Mouse (Mus musculus) adrenal gland, postnatal 4 days (tissue): Measurements from ENCODE around the gene Stard13. TPM values are rescaled to one million over a fixed set of nuclear protein-coding genes. Genes with fewer than 3 reads are reported as not detected.

Source experiments
- DNase-seq, 2 experiments: peaks; one replicate each; pipeline ENCODE4 v3.0.0; 2021 to 2022; ENCODE audit warnings: low spot score in 2 of 2, mixed read lengths in 2 of 2
- total RNA-seq, 2 experiments: library from RNA; stranded (reverse); gene quantifications; 2 replicates each; pipeline ENCODE4 v1.2.3; 2021

Gene Stard13
- total RNA-seq, 2 experiments from 2014 or later = 22.6 to 26.6 TPM

- DNase-seq = no peak
These were observed 49.9 kb downstream of the Stard13 start for GRCm38 (mm10) chr5:151183656-151184240.

GRCm38 (mm10) chr5:151181288-151181687 is 52.3 kb downstream of the Stard13 start:
- DNase-seq = no peak

DNA sequence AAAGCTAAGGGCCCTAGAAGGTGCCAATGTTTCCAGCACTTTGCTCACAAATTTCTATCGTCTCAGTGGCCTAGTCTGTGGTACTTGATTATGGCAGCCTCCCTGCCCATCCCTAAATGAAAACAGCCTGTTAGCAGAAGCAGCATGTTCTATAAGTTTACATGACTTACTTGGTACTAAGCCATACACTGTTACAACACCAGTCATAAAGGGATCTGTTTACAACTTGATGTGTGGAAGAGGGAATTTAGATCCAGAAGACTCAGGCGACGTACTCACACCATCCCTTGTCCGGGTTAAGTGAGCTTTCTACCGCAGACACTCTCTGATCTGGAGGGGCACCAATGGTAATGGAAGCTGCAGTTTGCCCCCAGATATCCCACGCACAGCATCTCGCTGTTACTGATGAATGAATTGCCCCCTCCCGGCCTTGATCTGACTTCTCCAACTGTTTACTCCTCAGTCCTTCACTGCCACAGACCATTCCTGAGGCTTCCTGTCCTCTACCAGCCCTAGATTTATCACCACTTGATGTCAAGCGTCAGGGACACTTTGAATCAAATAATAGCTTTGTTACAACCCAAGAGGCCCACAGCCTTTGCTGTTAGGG is 53.4 kb downstream of the Stard13 start:
- no peak for DNase-seq

- DNase-seq = no peak
These were observed 56.5 kb downstream of the Stard13 start for GRCm38 (mm10) chr5:151177171-151177570.

DNA sequence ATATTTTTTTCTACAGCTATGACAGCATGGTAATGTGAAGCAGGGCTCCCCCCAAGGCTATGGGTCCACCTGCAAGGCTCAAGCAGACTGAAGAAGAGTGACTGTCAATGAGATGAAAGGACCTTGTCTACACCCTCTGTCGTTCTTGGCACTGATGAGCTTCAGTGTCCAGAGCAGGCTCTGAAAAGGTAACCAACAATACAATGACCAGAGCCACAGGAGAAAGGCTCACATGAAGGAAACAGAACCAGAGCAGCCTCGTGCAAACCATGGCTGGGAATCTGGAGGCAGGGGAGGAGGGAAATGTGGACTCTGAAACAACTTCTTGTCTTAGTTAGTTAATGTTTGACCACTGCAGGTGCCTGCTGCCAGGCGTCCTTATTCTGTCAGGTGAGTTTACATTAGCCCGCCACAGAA is 57.7 kb downstream of the Stard13 start:
- no peak for DNase-seq

DNA sequence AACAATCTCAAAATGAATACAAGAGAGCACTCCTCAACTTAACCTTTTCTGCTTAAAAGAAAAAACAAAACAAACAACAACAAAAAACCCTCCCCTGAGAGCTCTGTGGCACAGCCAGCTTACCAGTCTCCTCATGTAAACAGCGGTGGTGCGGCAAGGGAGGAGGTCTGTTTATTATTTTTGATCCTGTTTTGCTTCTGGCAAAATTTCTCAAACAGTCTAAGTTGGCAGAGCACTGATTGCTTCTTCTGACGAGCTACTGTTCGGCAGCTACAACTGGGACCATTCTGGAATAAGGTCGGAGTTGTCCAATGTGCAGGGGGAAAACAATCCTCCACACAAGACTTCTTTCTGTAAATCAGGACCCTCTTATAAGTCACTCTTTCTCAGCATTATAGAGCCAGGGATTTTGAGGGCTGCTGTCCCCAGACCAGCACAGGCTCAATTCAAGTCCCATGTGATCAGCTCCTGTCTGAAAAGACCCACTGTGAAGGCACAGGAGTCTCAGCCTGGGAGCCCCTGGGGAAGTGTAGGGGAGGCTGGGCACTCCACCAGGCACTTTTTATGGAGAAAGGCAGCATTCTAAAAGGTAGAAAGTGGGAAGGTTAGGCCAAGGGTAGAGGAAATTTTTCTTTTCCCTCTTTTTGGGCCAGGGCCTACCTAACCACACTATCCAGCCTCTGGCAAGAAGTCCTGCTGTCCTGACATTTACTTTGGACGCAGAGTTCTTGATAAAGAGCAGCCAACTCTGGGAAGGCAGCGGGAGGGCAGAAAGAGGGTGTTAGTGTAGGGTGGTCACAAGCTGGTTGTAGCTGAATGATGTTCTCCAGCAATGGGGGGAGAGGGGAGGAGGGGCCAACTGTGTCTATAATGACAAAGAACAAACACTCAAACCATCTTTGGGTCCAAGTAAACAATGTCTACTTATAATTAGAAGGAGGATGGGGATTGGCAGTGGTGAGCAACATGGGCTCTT is 58.9 kb downstream of the Stard13 start:
- no peak for DNase-seq

DNA sequence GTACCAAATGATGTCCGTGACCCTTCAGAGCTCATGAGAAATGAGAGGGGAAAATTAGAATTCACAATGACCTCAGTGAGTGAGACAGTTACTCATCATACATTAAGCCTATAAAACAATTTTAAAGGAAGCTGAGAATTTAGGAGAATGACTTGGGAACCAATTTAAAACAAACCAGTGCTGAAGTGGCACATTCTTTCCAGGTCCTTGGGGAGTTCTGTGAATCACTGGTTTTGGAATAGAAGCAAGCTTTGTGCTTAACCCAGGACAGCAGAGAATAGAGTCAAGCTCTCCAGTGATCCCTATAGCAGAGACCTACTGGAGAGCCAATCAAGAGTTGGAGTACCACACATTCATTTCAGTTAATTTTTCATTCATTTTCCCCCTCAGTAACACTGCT is 59.9 kb downstream of the Stard13 start:
- DNase-seq = no peak

DNA sequence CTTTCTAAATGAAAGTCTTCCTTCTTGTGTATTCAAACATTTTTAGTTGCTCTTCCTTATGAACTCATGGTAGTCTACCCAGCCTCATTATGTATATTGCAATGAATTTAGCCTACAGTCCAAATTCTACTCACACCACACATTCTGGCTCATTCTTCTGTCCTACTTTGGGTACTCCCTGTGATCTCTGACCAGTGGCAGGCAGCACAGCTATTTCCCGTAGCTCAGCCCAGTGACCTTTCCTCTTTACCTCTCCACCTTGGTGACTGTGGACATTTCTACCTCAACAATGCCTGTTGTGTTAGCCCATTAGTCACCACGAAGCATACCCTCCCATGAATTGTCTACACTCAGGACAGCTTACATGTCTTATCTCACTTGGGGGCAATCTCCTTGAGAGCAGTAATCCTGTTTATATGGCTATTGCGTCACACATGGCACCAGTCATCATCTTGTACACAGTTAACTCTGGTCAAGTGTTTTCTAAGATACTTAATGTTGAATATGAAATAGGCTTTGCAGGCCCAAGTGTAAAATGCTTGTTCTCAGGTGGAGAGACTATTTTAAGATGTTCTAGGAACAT is 63.4 kb downstream of the Stard13 start:
- DNase-seq = no peak

DNA sequence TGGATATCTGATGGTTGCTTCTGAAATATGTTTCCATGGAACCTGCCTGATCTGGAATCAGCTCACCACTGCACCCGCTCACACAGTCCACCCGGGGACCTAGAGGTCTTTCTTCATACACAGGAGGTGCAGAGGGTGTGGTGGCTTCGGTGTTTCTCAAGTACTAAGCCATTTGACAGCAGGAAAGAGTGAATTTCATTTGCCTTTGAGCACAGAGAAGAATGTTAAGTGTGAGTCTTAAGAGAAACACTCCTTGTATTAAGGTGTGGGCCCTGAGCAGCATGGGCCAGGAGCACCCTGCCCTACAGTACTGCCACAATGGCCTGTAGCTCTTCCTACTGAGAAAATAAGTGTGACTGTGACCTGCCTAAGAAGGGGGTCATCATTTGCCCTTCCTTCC is 65.4 kb downstream of the Stard13 start:
- no peak for DNase-seq

GRCm38 (mm10) chr5:151167641-151168040 is 66.0 kb downstream of the Stard13 start:
- no peak for DNase-seq

GRCm38 (mm10) chr5:151166266-151166665 is 67.4 kb downstream of the Stard13 start:
- no peak for DNase-seq

- no peak for DNase-seq
These were observed 68.1 kb downstream of the Stard13 start for GRCm38 (mm10) chr5:151165381-151166016.

DNA sequence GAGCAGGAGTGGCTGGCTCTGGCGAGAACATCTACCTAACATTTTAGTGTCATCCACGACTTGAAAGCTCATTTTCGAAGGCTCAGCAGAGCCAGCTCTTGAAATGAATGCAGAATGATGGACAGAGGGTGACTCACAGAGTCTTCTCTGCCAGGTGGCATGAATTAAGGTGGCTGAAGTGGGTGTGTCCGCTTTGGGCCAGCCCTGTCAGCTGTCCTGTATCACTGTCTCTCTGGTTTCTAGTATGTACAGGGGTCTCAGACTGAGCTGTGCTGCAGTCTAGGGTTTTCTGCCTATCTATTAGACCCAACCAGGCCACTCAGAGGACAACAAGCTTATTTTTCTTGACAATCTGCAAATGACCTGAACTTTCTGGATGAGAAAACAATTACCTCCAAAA is 68.8 kb downstream of the Stard13 start:
- no peak for DNase-seq

DNA sequence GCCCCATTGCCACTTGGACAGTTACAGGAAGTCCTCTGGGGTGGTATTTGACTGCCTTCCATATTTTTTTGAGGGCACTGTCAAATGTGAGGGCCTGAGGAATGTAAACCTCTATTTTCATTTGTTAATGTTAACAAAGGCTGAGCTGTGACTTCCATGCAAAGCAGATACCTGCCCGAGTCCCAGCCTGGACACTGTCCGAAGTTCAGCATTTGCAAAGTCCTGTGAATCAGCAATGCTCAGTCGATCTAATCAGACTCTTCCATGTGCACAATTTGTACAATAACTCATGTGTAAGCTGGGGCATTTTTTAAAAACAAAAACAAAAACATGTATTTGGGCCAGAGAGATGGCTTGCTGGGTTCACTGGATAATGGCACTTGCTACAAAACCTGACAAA is 71.0 kb downstream of the Stard13 start:
- no peak for DNase-seq

DNA sequence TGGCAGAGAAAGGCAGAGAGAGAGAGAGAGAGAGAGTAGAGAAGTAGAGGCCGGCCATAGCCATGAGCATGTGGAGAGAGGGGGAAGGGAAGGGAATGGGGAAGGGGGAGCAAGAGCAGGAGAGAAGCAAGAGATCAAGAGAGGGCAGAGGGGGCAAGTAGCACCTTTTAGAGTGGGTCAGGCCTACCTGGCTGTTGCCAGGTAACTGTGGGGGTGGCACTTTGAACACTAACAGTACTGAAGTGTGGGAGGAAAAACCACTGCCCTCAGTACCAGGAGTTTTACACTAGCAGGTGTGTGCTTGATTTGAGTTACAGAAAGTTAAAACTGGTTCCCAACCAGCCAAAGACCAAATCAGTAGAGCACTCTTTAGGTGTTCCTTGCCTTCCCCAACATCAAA is 78.4 kb downstream of the Stard13 start:
- DNase-seq = no peak

- no peak for DNase-seq
These were observed 78.9 kb downstream of the Stard13 start for GRCm38 (mm10) chr5:151154780-151155179.

DNA sequence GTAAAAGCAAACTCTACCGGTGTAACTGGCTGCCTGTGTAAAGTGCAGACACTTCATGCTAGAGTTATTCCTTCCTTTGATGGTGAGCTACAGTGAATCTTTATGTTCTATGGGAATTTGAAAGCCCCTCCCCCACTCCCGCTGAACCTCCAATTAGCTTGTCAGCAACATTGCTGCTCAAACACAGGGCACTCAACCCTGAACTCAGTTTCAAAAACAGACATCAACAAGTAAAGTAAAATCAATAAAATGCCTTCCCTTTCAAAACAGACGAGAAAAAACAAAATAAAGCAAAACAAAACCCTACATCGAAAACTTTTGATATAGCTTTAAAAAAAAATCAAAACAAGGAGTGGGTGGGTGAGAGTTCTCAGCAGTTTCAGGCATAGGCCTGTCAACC is 79.6 kb downstream of the Stard13 start:
- DNase-seq = no peak

DNA sequence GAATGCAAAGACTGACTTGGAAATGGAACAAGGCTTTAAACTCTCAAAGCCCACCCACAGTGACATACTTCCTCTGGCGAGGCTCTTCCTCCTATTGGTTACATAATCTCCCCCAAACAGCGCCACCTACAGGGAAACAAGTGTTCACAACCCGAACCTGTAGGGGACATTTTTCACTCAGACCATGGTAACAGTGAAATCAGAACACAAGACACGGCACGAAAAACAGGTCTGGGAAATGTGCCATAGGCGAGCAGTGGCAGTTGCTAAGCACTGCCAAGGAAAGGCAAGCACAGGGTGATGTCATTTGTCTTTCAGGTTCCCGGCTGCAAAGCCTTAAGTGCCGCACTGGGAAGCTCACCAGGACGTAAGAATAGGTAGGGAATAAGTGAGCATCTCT is 82.1 kb downstream of the Stard13 start:
- no peak for DNase-seq

- DNase-seq = no peak
These were observed 84.1 kb downstream of the Stard13 start for GRCm38 (mm10) chr5:151149509-151149908.

DNA sequence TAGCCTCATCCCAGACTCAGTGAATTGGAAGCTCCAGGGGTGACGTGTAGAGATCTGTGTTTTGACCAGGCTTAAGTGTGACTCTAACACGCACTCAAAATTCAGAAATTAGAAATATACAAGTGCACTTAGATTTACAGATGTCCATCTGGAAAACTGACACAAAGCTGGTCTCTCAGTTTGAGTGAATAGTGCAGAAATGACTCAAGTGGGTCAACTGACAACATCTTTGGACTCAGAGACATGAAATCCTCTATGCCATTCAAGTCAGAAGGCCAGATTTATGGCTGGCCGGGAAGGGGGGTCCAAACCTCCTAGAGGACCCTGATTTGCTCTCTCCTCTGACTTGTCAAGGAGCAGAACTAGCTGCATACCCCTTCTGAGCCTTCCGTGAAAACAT is 85.6 kb downstream of the Stard13 start:
- no peak for DNase-seq

- DNase-seq = no peak
These were observed 87.8 kb downstream of the Stard13 start for GRCm38 (mm10) chr5:151145807-151146206.
